Comparison of ENCODE assay signal across 12 mouse cellular contexts in genomic region chr19:53047208-53047607, GRCm38 (mm10). TPM values are rescaled to one million over a fixed set of nuclear protein-coding genes. Genes with fewer than 3 reads are reported as not detected.
DNase-seq lines count a peak whose midpoint lies in the region; ATAC-seq and TF ChIP-seq lines count a peak whose summit lies in the region.
"Had no signal": no experiment of that assay in that cellular context is flagged by ENCODE, and none has a peak within 500 bp of the region (broad histone marks: within the 10 kb centered on the region; RNA-seq: fewer than 3 reads in every experiment).

No protein-coding gene starts in this region.

- H3K9ac ChIP-seq in stomach, embryonic 15.5 days, result no peak overlapping the region
- H3K9ac ChIP-seq: midbrain, embryonic 15.5 days had no signal

- H3K9me3 ChIP-seq in stomach, embryonic 15.5 days, result no peaks in the 10 kb centered on the region
- H3K9me3 ChIP-seq: midbrain, embryonic 15.5 days had no signal

- peak overlapping the region; percentile 0; the same call in 1 of the 2 replicates for H3K27ac ChIP-seq in layer of hippocampus, adult 2 months
- H3K27ac ChIP-seq in stomach, embryonic 15.5 days, result peak overlapping the region; percentile 59; the same call in 1 of the 2 replicates
- H3K27ac ChIP-seq: forebrain, embryonic 10.5 days; midbrain, embryonic 15.5 days had no signal

- intact Hi-C loops in heart, postnatal 36 days (cut with DNase I), result no loop called here

- peaks cover 8% of the 10 kb centered on the region for H3K4me1 ChIP-seq in stomach, embryonic 15.5 days

- H3K27me3 ChIP-seq in stomach, embryonic 15.5 days (replicated peaks), result no peaks in the 10 kb centered on the region
- H3K27me3 ChIP-seq: midbrain, embryonic 15.5 days had no signal

- no peaks in the 10 kb centered on the region for H3K36me3 ChIP-seq in stomach, embryonic 15.5 days
- H3K36me3 ChIP-seq: forebrain, embryonic 10.5 days; midbrain, embryonic 15.5 days had no signal

- TF ChIP-seq CTCF in layer of hippocampus, adult 2 months (conservative IDR thresholded peaks at IDR 0.05), result no peak

- peak; percentile 48 for DNase-seq in gastrocnemius, adult 18-20 months (ENCODE audit: low spot score)
- no peak for DNase-seq in gastrocnemius, adult 8-10 months (ENCODE audit: low spot score in 2 of 2)
- DNase-seq in layer of hippocampus, adult 2 months (ENCODE audit: low spot score in 2 of 2), result no peak
- no peak for DNase-seq in layer of hippocampus, postnatal 10 days (ENCODE audit: low spot score in 2 of 2)
- DNase-seq in heart, postnatal 36 days, result peak; percentile 50 to 53
- no peak for DNase-seq in right cerebral cortex, adult 2 months (ENCODE audit: low spot score in 2 of 2)
- DNase-seq in embryo, embryonic 10 days (ENCODE audit: low spot score), result no peak
- DNase-seq: adrenal gland, adult 2 months; right cerebral cortex, postnatal 14 days had no signal

- ATAC-seq in stomach, embryonic 15.5 days (ENCODE audit: insufficient read depth, low FRiP score, low read depth), result no peak
- ATAC-seq: midbrain, embryonic 15.5 days had no signal

- WGBS in stomach, embryonic 15.5 days, result 62% methylated on average over 5 of the region's 5 CpGs

- no peak overlapping the region for H3K4me3 ChIP-seq in layer of hippocampus, adult 2 months
- H3K4me3 ChIP-seq in stomach, embryonic 15.5 days (replicated peaks), result no peak overlapping the region
- H3K4me3 ChIP-seq: forebrain, embryonic 10.5 days; midbrain, embryonic 15.5 days had no signal

- H3K4me2 ChIP-seq in stomach, embryonic 15.5 days, result no peak overlapping the region
- H3K4me2 ChIP-seq: midbrain, embryonic 15.5 days had no signal

RNA-seq across cellular contexts. Expression of gene Xpnpep1, which starts 7.2 kb away (rescaled TPM):
- 10 to 100 TPM; 34.3 to 40.9 TPM for total RNA-seq in gastrocnemius, adult 18-20 months (2021)
- 10 to 100 TPM; 37.7 to 45.2 (median 39.7) TPM for total RNA-seq in gastrocnemius, adult 8-10 months (2022)
- total RNA-seq in layer of hippocampus, adult 2 months (2021), result 10 to 100 TPM; 78.7 to 82.9 TPM
- 100 to 1,000 TPM; 127 to 128 TPM for total RNA-seq in layer of hippocampus, postnatal 10 days (2021)
- 10 to 100 TPM; 79.1 to 85.7 TPM for total RNA-seq in heart, postnatal 36 days (2021)
- polyA plus RNA-seq in stomach, embryonic 15.5 days (2015; fragmentation: Nextera tagmentation; extraction: Ambion mirVana), result 130 and 151 TPM in 2 replicates

Comparison
In these comparisons a context has a peak if more than half of its experiments do, and no peak if none do; other contexts are left out.
1. DNase-seq: peak in gastrocnemius, adult 18-20 months (single experiment) and heart, postnatal 36 days (2 of 2); none in gastrocnemius, adult 8-10 months (0 of 2), layer of hippocampus, adult 2 months (0 of 2), layer of hippocampus, postnatal 10 days (0 of 2), right cerebral cortex, adult 2 months (0 of 2) and embryo, embryonic 10 days (single experiment).